Mouse (Mus musculus) midbrain, postnatal 0 days (tissue): ENCODE results near the gene Hivep3. TPM values are rescaled to one million over a fixed set of nuclear protein-coding genes. Genes with fewer than 3 reads are reported as not detected.
A peak's percentile ranks its signal among the peaks of the same experiment; 100 is the strongest.

Experiments used
- ATAC-seq: fragments of 200-750 bp; cut with Nextera tagmentation; 2 replicates; pipeline ENCODE4 v1.8.0; 2017; ENCODE audit warnings: moderate number of reproducible peaks, mild to moderate bottlenecking, moderate TSS enrichment, moderate library complexity; ENCODE audit not compliant: low FRiP score
- DNase-seq: peaks from one replicate; pipeline ENCODE4 v3.0.0-alpha.2; 2015; ENCODE audit warnings: low spot score
- H3K27ac ChIP-seq: fragments of 300-500 bp; sonication (generic); 2 replicates; pipeline ENCODE4 v1.5.1; 2014; ENCODE audit warnings: low read depth, mild to moderate bottlenecking, low read length, mixed read lengths
- H3K27me3 ChIP-seq: fragments of 300-500 bp; sonication (generic); 2 replicates; pipeline ENCODE4 v1.6.1; 2014; ENCODE audit warnings: low read length, control low read depth, mixed read lengths; ENCODE audit not compliant: insufficient read depth
- H3K36me3 ChIP-seq: fragments of 300-500 bp; sonication (generic); 2 replicates; pipeline ENCODE4 v1.6.1; 2014; ENCODE audit warnings: low read length, control low read depth, mixed read lengths; ENCODE audit not compliant: insufficient read depth
- H3K4me1 ChIP-seq: fragments of 300-500 bp; sonication (generic); 2 replicates; pipeline ENCODE4 v1.6.1; 2014; ENCODE audit warnings: mild to moderate bottlenecking, control low read depth, antibody characterized with exemption, low read length, mixed read lengths; ENCODE audit not compliant: insufficient read depth
- H3K4me2 ChIP-seq: fragments of 300-500 bp; sonication (generic); 2 replicates; pipeline ENCODE4 v1.6.1; 2014; ENCODE audit warnings: low read depth, mild to moderate bottlenecking, low read length, mixed read lengths; ENCODE audit not compliant: poor library complexity, severe bottlenecking
- H3K4me3 ChIP-seq: fragments of 300-500 bp; sonication (generic); 2 replicates; pipeline ENCODE4 v1.5.1; 2014; ENCODE audit warnings: low read depth, mild to moderate bottlenecking, low read length, moderate library complexity
- H3K9ac ChIP-seq: fragments of 300-500 bp; sonication (generic); replicated peaks from 2 replicates; pipeline ENCODE4 v1.6.1; 2014; ENCODE audit warnings: mild to moderate bottlenecking, low read length, moderate library complexity, mixed read lengths; ENCODE audit not compliant: poor library complexity, severe bottlenecking
- H3K9me3 ChIP-seq: fragments of 300-500 bp; sonication (generic); 2 replicates; pipeline ENCODE4 v1.6.1; 2016; ENCODE audit warnings: low read length, control low read depth
- CTCF ChIP-seq: IDR thresholded peaks from 2 replicates; pipeline ENCODE4 v1.5.1; 2016; ENCODE audit warnings: antibody characterized with exemption, mild to moderate bottlenecking
- WGBS: fragments of 180-500 bp; shearing (Covaris S2); extraction: QIAGEN DNeasy Blood & Tissue Kit; methylation state at CpG from one replicate; pipeline ENCODE4 v1.1.7; 2014; 5-methylcytosine and 5-hydroxymethylcytosine counted together
- polyA plus RNA-seq: library from polyadenylated mRNA; unstranded; fragments of >200 nt; fragmentation: Nextera tagmentation; extraction: Ambion mirVana; gene quantifications from 2 replicates; pipeline ENCODE4 v1.2.1, GENCODE M21; 2015
- total RNA-seq: library from RNA; depleted of rRNA; stranded (reverse); fragments of >200 nt; gene quantifications from 2 replicates; pipeline ENCODE4 v1.2.3, GENCODE M21; 2014

Gene Hivep3
- total and polyA plus RNA-seq, 2 experiments from 2014 or later = 16.5 to 18.3 TPM

DNA sequence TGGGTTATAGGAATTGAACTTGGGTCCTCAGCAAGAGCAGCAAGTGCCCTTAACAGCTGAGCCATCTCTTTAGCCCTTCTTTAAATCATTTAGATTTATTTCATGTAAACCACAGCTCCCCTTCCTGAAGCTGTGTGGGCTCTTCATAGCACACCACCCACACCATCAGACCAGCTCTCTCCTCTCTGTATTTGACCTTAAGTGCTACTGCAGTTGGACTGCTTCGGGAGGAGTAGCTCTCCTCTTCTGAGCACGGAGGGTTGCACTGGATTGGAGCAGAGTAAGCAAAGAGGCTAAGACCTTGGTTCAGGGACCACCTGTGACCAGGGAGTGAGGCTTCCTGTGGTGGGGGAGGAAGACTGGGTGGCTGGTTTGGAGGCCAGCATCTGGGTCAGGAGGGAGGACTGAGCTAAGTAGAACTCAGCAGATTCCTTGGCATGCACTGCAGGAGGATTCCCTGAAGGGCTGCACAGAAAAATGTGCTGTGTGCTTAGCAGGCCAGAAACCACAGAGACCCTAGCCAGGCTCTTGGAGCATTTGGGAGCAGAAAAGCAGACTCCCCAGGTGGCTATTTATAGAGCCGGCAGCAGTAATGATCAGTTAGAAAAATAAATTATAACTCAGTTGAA lies 132.4 kb downstream of the Hivep3 start:
- peaks cover 6% of the 10 kb centered on the region for H3K4me1 ChIP-seq
- no peak for ATAC-seq
- DNase-seq = no peak
- H3K27me3 ChIP-seq = no peaks in the 10 kb centered on the region
- no peak overlapping the region for H3K9ac ChIP-seq
- H3K36me3 ChIP-seq = no peaks in the 10 kb centered on the region
- H3K9me3 ChIP-seq = no peaks in the 10 kb centered on the region
- no peak overlapping the region for H3K27ac ChIP-seq
- H3K4me3 ChIP-seq = no peak overlapping the region
- no peak overlapping the region for H3K4me2 ChIP-seq
- 70% methylated on average over 3 of the region's 3 CpGs for WGBS
- no peak for TF ChIP-seq CTCF

DNA sequence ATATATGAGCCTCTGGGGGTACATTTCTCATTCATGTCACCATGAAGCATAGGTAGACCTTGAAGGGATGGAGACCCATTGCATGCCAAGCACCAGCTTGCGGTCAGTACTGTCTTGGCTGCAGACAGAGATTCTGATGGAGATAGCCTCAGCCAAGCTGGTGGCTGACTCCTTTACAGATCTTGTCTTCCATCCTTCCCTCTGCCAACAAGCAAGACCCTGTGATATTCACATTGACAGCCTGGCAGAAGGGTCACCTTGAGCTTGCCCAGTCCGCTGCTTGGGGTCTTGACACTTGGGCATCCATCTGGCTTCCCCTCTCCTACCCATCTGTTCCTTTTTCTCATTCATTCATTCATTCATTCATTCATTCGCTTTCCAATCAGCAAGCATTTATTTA lies 133.5 kb downstream of the Hivep3 start:
- TF ChIP-seq CTCF = no peak
- WGBS = 96% methylated on average over 3 of the region's 3 CpGs
- Histone ChIP-seq H3K27me3 (no peaks in the 10 kb centered on the region), H3K4me2 (no peak overlapping the region), H3K27ac (no peak overlapping the region), H3K9me3 (no peaks in the 10 kb centered on the region), H3K9ac (no peak overlapping the region), H3K36me3 (no peaks in the 10 kb centered on the region), H3K4me1 (peaks cover 6% of the 10 kb centered on the region; the same call in 1 of the 2 replicates), H3K4me3 (no peak overlapping the region)
- no peak for ATAC-seq
- DNase-seq = peak; percentile 44

DNA sequence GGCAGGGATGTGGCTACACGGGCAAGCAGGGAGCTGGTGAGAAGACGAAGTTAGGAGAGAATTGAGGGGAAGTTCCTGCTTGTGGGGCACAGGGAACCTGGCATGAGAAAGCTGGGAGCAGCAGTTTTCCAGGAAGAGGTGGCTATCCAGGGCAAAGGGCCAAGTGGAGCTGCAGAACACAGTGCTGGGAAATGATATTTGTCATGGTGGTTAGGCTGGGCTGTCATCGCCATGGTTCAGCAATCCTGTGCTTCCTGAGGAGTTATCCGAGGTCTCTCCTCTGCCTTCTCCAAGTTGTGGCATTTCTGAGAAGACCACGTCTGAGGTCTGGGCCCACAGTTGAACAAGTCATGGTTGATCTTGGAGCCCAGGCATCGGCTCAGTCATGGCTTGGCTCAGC lies 136.8 kb downstream of the Hivep3 start:
- Histone ChIP-seq H3K36me3 (peaks cover 4% of the 10 kb centered on the region; the same call in 1 of the 2 replicates), H3K27me3 (no peaks in the 10 kb centered on the region)

DNA sequence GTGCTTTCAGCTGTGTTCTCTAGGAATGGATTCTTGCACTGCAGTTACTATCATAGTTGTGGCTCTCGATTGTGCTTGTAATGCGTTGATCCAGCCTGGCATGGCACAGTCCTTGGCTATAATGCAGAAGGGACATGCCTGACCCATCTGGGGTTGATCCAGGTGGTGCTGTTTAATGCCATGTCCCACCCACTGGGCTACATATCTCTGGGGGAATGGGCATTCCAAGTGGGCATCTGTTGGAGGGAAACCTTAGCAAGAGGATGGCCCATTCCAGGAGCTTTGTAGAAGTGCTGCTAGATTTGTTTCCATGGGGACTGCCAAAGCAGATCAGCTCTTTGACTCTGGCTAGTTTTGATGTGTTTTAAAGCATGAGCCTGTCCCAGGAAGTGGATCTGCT lies 137.9 kb downstream of the Hivep3 start:
- H3K4me1 ChIP-seq = no peaks in the 10 kb centered on the region
- H3K36me3 ChIP-seq = peaks cover 4% of the 10 kb centered on the region; the same call in 1 of the 2 replicates
- H3K4me3 ChIP-seq = no peak overlapping the region
- 94% methylated on average over 2 of the region's 2 CpGs for WGBS
- ATAC-seq (no peak), DNase-seq (peak; percentile 19)
- H3K9me3 ChIP-seq = no peaks in the 10 kb centered on the region
- no peak overlapping the region for H3K4me2 ChIP-seq
- no peak overlapping the region for H3K27ac ChIP-seq
- no peak for TF ChIP-seq CTCF
- no peaks in the 10 kb centered on the region for H3K27me3 ChIP-seq
- H3K9ac ChIP-seq = no peak overlapping the region

More for the DNA sequence above, 136.8 kb downstream of the Hivep3 start:
- H3K9ac ChIP-seq = no peak overlapping the region
- DNase-seq (no peak), ATAC-seq (no peak)
- no peaks in the 10 kb centered on the region for H3K9me3 ChIP-seq
- no peak overlapping the region for H3K27ac ChIP-seq
- H3K4me2 ChIP-seq = no peak overlapping the region
- TF ChIP-seq CTCF = no peak
- no peak overlapping the region for H3K4me3 ChIP-seq
- WGBS = 83% methylated on average over 6 of the region's 6 CpGs
- H3K4me1 ChIP-seq = peaks cover 6% of the 10 kb centered on the region; the same call in 1 of the 2 replicates

DNA sequence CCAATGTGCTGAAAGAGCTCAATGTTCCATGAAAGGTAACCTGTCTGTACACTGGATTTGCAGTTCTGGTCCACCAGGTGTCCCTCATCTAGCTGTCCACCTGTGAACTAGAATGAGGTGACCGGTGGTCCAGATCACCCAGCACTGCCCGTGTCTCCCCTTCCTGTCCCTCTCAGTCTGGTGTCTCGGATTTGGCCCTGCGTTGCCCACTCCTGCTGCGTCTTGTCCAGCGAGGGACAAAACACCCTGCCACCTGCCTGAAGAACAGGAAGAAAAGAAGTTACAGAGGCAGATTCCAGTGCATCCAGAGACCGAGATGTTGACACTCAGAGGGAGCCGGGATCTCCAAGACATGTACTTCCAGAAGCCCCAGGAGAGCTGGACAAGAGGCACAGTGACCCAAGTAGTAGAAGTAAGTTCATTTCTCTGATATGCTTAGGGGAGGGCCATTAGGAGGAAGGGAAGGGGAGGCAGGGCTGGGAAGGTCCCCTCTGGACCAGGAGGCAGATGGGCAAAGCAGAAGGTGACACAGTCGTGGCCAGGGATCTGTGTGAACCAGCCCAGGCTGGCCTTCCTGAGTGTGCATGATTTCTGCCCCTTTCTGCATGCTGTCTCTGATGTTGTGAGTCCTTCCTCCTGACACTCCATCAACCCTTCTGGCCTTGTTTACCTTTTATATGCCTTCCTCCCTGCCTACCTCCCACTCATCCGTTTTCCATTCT lies 138.4 kb downstream of the Hivep3 start:
- 92% methylated on average over 10 of the region's 10 CpGs for WGBS
- DNase-seq = no peak
- Histone ChIP-seq H3K27me3 (no peaks in the 10 kb centered on the region), H3K4me2 (no peak overlapping the region), H3K4me1 (no peaks in the 10 kb centered on the region), H3K9ac (no peak overlapping the region), H3K27ac (no peak overlapping the region), H3K4me3 (no peak overlapping the region), H3K36me3 (peaks cover 4% of the 10 kb centered on the region; the same call in 1 of the 2 replicates), H3K9me3 (no peaks in the 10 kb centered on the region)
- TF ChIP-seq CTCF = no peak
- ATAC-seq = no peak

DNA sequence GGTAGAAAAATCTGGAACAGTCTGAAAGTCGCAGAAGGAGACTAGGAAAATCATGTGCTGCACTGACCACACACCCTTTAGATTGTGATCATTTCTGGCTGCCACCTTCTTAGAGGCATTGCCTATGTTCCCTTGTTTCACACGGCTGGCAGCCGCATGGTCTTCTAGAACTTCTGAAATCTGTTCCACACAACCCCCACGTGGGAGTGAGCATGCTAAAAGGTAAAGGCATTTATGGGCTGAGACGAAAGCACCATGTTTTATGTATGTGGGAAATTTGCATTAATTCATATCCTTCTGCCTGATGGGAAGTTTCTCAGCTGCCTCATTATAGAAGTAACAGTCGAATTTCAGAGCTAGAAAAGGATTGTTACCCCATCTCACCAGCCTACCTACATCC lies 140.4 kb downstream of the Hivep3 start:
- H3K27me3 ChIP-seq = no peaks in the 10 kb centered on the region
- H3K4me3 ChIP-seq = no peak overlapping the region
- DNase-seq (no peak), ATAC-seq (no peak)
- TF ChIP-seq CTCF = no peak
- no peaks in the 10 kb centered on the region for H3K9me3 ChIP-seq
- no peaks in the 10 kb centered on the region for H3K4me1 ChIP-seq
- 63% methylated on average over 6 of the region's 6 CpGs for WGBS
- H3K36me3 ChIP-seq = peaks cover 4% of the 10 kb centered on the region; the same call in 1 of the 2 replicates
- H3K4me2 ChIP-seq = no peak overlapping the region
- H3K9ac ChIP-seq = no peak overlapping the region
- no peak overlapping the region for H3K27ac ChIP-seq
